32 mouse cellular contexts compared by ENCODE assay signal in the genomic region with DNA sequence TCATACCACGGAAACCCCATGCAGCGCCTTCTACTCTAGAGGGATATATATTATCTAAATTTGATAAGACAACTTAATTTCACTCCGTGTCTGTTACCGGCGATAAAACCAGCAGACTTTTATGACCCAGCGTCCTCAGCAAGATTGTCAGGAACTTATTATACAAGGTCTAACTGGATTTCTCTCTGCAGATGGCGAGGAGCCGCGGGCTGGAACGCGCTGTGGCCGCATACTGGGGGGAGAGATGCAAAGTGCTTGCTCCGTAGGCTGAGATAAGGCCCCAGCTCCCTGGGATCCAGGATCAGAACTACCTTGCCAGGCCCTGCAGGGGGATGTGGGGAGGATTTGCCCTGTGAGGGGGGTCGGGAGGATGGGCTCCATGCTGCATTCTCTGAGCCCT. TPM values are rescaled to one million over a fixed set of nuclear protein-coding genes. Genes with fewer than 3 reads are reported as not detected.
DNase-seq lines count a peak whose midpoint lies in the region; ATAC-seq and TF ChIP-seq lines count a peak whose summit lies in the region.
"Had no signal": no experiment of that assay in that cellular context is flagged by ENCODE, and none has a peak within 500 bp of the region (broad histone marks: within the 10 kb centered on the region; RNA-seq: fewer than 3 reads in every experiment).

No protein-coding gene starts in this region.

- H3K9ac ChIP-seq in midbrain, embryonic 12.5 days (replicated peaks), result no peak overlapping the region
- no peak overlapping the region for H3K9ac ChIP-seq in midbrain, postnatal 0 days (replicated peaks; ENCODE audit: low read length, poor library complexity, severe bottlenecking)
- H3K9ac ChIP-seq in neural tube, embryonic 13.5 days, result 0 out of 2 replicates have a peak overlapping the region, but pooled peaks have one; percentile 38
- H3K9ac ChIP-seq in neural tube, embryonic 15.5 days (replicated peaks), result no peak overlapping the region
- H3K9ac ChIP-seq: embryonic facial prominence, embryonic 12.5 days; embryonic facial prominence, embryonic 15.5 days; forebrain, postnatal 0 days; heart, embryonic 12.5 days; heart, embryonic 15.5 days; hindbrain, embryonic 14.5 days had no signal

- H3K4me3 ChIP-seq in midbrain, embryonic 12.5 days, result no peak overlapping the region
- no peak overlapping the region for H3K4me3 ChIP-seq in midbrain, postnatal 0 days (ENCODE audit: low read depth, low read length)
- H3K4me3 ChIP-seq in neural tube, embryonic 13.5 days, result no peak overlapping the region
- H3K4me3 ChIP-seq in neural tube, embryonic 15.5 days (replicated peaks), result no peak overlapping the region
- H3K4me3 ChIP-seq: embryonic facial prominence, embryonic 12.5 days; embryonic facial prominence, embryonic 15.5 days; heart, embryonic 12.5 days; heart, embryonic 15.5 days had no signal

- no peak for TF ChIP-seq CTCF in midbrain, postnatal 0 days (IDR thresholded peaks at IDR 0.05)
- TF ChIP-seq CTCF in brain, embryonic 14.5 days (IDR thresholded peaks at IDR 0.05; ENCODE audit: borderline replicate concordance, extremely low read depth, insufficient read depth, insufficient read length), result no peak

- H3K36me3 ChIP-seq in midbrain, embryonic 12.5 days, result no peaks in the 10 kb centered on the region
- no peaks in the 10 kb centered on the region for H3K36me3 ChIP-seq in midbrain, postnatal 0 days (ENCODE audit: insufficient read depth, low read length)
- no peaks in the 10 kb centered on the region for H3K36me3 ChIP-seq in neural tube, embryonic 13.5 days
- H3K36me3 ChIP-seq in neural tube, embryonic 15.5 days, result no peaks in the 10 kb centered on the region
- H3K36me3 ChIP-seq: embryonic facial prominence, embryonic 12.5 days; embryonic facial prominence, embryonic 15.5 days; heart, embryonic 12.5 days; heart, embryonic 15.5 days had no signal

- peaks cover 15% of the 10 kb centered on the region for H3K27me3 ChIP-seq in midbrain, embryonic 12.5 days
- no peaks in the 10 kb centered on the region for H3K27me3 ChIP-seq in midbrain, postnatal 0 days (ENCODE audit: insufficient read depth, low read length)
- peaks cover 23% of the 10 kb centered on the region for H3K27me3 ChIP-seq in neural tube, embryonic 13.5 days
- H3K27me3 ChIP-seq in neural tube, embryonic 15.5 days (replicated peaks), result no peaks in the 10 kb centered on the region; the same call in 1 of the 2 replicates

- DNase-seq in midbrain, postnatal 0 days (ENCODE audit: low spot score), result no peak
- DNase-seq in neural tube, embryonic 10.5 days (ENCODE audit: extremely low spot score, low spot score), result no peak
- peak; percentile 70 for DNase-seq in brain, embryonic 14.5 days (ENCODE audit: low read depth)
- DNase-seq in adrenal gland, postnatal 36 days, result no peak
- no peak for DNase-seq in layer of hippocampus, adult 18-20 months (ENCODE audit: low spot score in 2 of 2)
- DNase-seq: adrenal gland, adult 2 months; adrenal gland, postnatal 14 days; cerebellum, adult 11 months; cerebellum, adult 2 months; cerebellum, adult 9-11 months; cerebellum, postnatal 25 days; forebrain, postnatal 0 days; gastrocnemius, postnatal 25 days; heart, adult 18-20 months; heart, postnatal 10 days; heart, postnatal 4 days had no signal

- peaks cover 9% of the 10 kb centered on the region for H3K4me1 ChIP-seq in midbrain, embryonic 12.5 days
- no peaks in the 10 kb centered on the region; the same call in 1 of the 2 replicates for H3K4me1 ChIP-seq in midbrain, postnatal 0 days (ENCODE audit: insufficient read depth, low read length)
- peaks cover 27% of the 10 kb centered on the region for H3K4me1 ChIP-seq in neural tube, embryonic 13.5 days (replicated peaks)
- H3K4me1 ChIP-seq in neural tube, embryonic 15.5 days, result peaks cover 17% of the 10 kb centered on the region
- H3K4me1 ChIP-seq: embryonic facial prominence, embryonic 12.5 days; embryonic facial prominence, embryonic 15.5 days; heart, embryonic 12.5 days; heart, embryonic 15.5 days had no signal

- ATAC-seq in midbrain, embryonic 12.5 days (ENCODE audit: low FRiP score, low read depth), result no peak
- ATAC-seq in midbrain, postnatal 0 days (ENCODE audit: low FRiP score), result no peak
- ATAC-seq in neural tube, embryonic 13.5 days (ENCODE audit: low read depth), result no peak
- no peak for ATAC-seq in neural tube, embryonic 15.5 days (ENCODE audit: low FRiP score)
- ATAC-seq: forebrain, embryonic 14.5 days; forebrain, postnatal 0 days; hindbrain, postnatal 0 days had no signal

- TF ChIP-seq POLR2A in brain, embryonic 14.5 days (IDR thresholded peaks at IDR 0.05; ENCODE audit: borderline replicate concordance, extremely low read depth, insufficient read depth, insufficient read length, poor library complexity, severe bottlenecking), result no peak

- 50% methylated on average over 14 of the region's 14 CpGs for WGBS in midbrain, embryonic 12.5 days
- 38% methylated on average over 14 of the region's 14 CpGs for WGBS in midbrain, postnatal 0 days
- 27% methylated on average over 14 of the region's 14 CpGs for WGBS in neural tube, embryonic 13.5 days
- 21% methylated on average over 14 of the region's 14 CpGs for WGBS in neural tube, embryonic 15.5 days

- H3K9me3 ChIP-seq in midbrain, embryonic 12.5 days, result no peaks in the 10 kb centered on the region
- H3K9me3 ChIP-seq in midbrain, postnatal 0 days (ENCODE audit: low read length), result no peaks in the 10 kb centered on the region
- H3K9me3 ChIP-seq in neural tube, embryonic 13.5 days, result no peaks in the 10 kb centered on the region
- no peaks in the 10 kb centered on the region for H3K9me3 ChIP-seq in neural tube, embryonic 15.5 days (replicated peaks)
- H3K9me3 ChIP-seq: embryonic facial prominence, embryonic 12.5 days; embryonic facial prominence, embryonic 15.5 days; heart, embryonic 12.5 days; heart, embryonic 15.5 days had no signal

- no peak overlapping the region for H3K4me2 ChIP-seq in midbrain, embryonic 12.5 days (replicated peaks)
- no peak overlapping the region for H3K4me2 ChIP-seq in midbrain, postnatal 0 days (ENCODE audit: low read depth, low read length, poor library complexity, severe bottlenecking)
- no peak overlapping the region for H3K4me2 ChIP-seq in neural tube, embryonic 13.5 days
- no peak overlapping the region for H3K4me2 ChIP-seq in neural tube, embryonic 15.5 days
- H3K4me2 ChIP-seq: embryonic facial prominence, embryonic 12.5 days; embryonic facial prominence, embryonic 15.5 days; heart, embryonic 12.5 days; heart, embryonic 15.5 days; hindbrain, embryonic 14.5 days had no signal

- 0 out of 2 replicates have a peak overlapping the region, but pooled peaks have one; percentile 0 for H3K27ac ChIP-seq in midbrain, embryonic 12.5 days (replicated peaks)
- H3K27ac ChIP-seq in midbrain, postnatal 0 days (ENCODE audit: low read depth, low read length), result no peak overlapping the region
- H3K27ac ChIP-seq in neural tube, embryonic 13.5 days (replicated peaks), result 0 out of 2 replicates have a peak overlapping the region, but pooled peaks have one; percentile 28
- 0 out of 2 replicates have a peak overlapping the region, but pooled peaks have one; percentile 33 for H3K27ac ChIP-seq in neural tube, embryonic 15.5 days (replicated peaks)
- H3K27ac ChIP-seq: embryonic facial prominence, embryonic 12.5 days; embryonic facial prominence, embryonic 15.5 days; heart, embryonic 15.5 days; hindbrain, embryonic 14.5 days; hindbrain, postnatal 0 days had no signal

RNA-seq across cellular contexts. Expression of gene 1700025C18Rik, which starts 1.1 kb away (rescaled TPM):
- polyA plus RNA-seq in midbrain, embryonic 12.5 days (2016; fragmentation: Nextera tagmentation; extraction: Ambion mirVana), result not detected in 2 replicates
- total RNA-seq in midbrain, postnatal 0 days (2014; rRNA removed), result not detected in 2 replicates
- polyA plus RNA-seq in midbrain, postnatal 0 days (2015; fragmentation: Nextera tagmentation; extraction: Ambion mirVana), result not detected in 2 replicates
- not detected in 2 replicates for polyA plus RNA-seq in neural tube, embryonic 13.5 days (2015; fragmentation: Nextera tagmentation; extraction: Ambion mirVana)
- polyA plus RNA-seq in brain, embryonic 14.5 days (2012; rRNA removed), result not detected in 2 replicates
- polyA plus RNA-seq in neural tube, embryonic 15.5 days (2015; fragmentation: Nextera tagmentation; extraction: Ambion mirVana), result not detected in 2 replicates
- total RNA-seq in adrenal gland, postnatal 36 days (2021), result not detected
- total RNA-seq in layer of hippocampus, adult 18-20 months (2021), result not detected
- total RNA-seq: adrenal gland, adult 2 months; adrenal gland, postnatal 14 days; common myeloid progenitor, adult 5-6 weeks; ES-E14; forebrain, postnatal 0 days; gastrocnemius, adult 8-10 months; gastrocnemius, postnatal 25 days; heart, adult 18-20 months; heart, postnatal 10 days; heart, postnatal 4 days; hindbrain, postnatal 0 days had no signal
- polyA plus RNA-seq: adrenal gland, adult 2 months; cerebellum, adult 2 months; embryonic facial prominence, embryonic 12.5 days; embryonic facial prominence, embryonic 15.5 days; forebrain, embryonic 11.5 days; forebrain, embryonic 14.5 days; forebrain, postnatal 0 days; gonadal fat pad, adult 2 months; heart, embryonic 12.5 days; heart, embryonic 15.5 days; hindbrain, embryonic 11.5 days; hindbrain, embryonic 14.5 days; hindbrain, postnatal 0 days had no signal

RNA-seq across cellular contexts. Expression of gene Cd40, which starts 34.0 kb away (rescaled TPM):
- 4.8 and 6.8 TPM in 2 replicates for polyA plus RNA-seq in midbrain, embryonic 12.5 days (2016; fragmentation: Nextera tagmentation; extraction: Ambion mirVana)
- total RNA-seq in midbrain, postnatal 0 days (2014; rRNA removed), result 5.2 and 5.9 TPM in 2 replicates
- polyA plus RNA-seq in midbrain, postnatal 0 days (2015; fragmentation: Nextera tagmentation; extraction: Ambion mirVana), result 4.4 and 6.4 TPM in 2 replicates
- 7.2 and 8.3 TPM in 2 replicates for polyA plus RNA-seq in neural tube, embryonic 13.5 days (2015; fragmentation: Nextera tagmentation; extraction: Ambion mirVana)
- polyA plus RNA-seq in brain, embryonic 14.5 days (2012; rRNA removed), result 8.4 and 8.7 TPM in 2 replicates
- polyA plus RNA-seq in neural tube, embryonic 15.5 days (2015; fragmentation: Nextera tagmentation; extraction: Ambion mirVana), result 6.9 and 11.0 TPM in 2 replicates
- total RNA-seq in adrenal gland, postnatal 36 days (2021), result 1 to 10 TPM; 1.7 TPM
- total RNA-seq in layer of hippocampus, adult 18-20 months (2021), result under 1 TPM; 0.10 to 0.28 TPM

RNA-seq across cellular contexts. Expression of gene Ncoa5, which starts 54.8 kb away (rescaled TPM):
- polyA plus RNA-seq in midbrain, embryonic 12.5 days (2016; fragmentation: Nextera tagmentation; extraction: Ambion mirVana), result 141 and 148 TPM in 2 replicates
- total RNA-seq in midbrain, postnatal 0 days (2014; rRNA removed), result 74.5 and 79.2 TPM in 2 replicates
- polyA plus RNA-seq in midbrain, postnatal 0 days (2015; fragmentation: Nextera tagmentation; extraction: Ambion mirVana), result 54.3 and 65.5 TPM in 2 replicates
- polyA plus RNA-seq in neural tube, embryonic 13.5 days (2015; fragmentation: Nextera tagmentation; extraction: Ambion mirVana), result 97.3 and 111 TPM in 2 replicates
- 128 and 143 TPM in 2 replicates for polyA plus RNA-seq in brain, embryonic 14.5 days (2012; rRNA removed)
- 85.1 TPM in 2 replicates for polyA plus RNA-seq in neural tube, embryonic 15.5 days (2015; fragmentation: Nextera tagmentation; extraction: Ambion mirVana)
- 10 to 100 TPM; 28.9 to 36.0 TPM for total RNA-seq in adrenal gland, postnatal 36 days (2021)
- 10 to 100 TPM; 57.0 to 59.2 TPM for total RNA-seq in layer of hippocampus, adult 18-20 months (2021)
